Mouse (Mus musculus): ENCODE data around the gene Sp7.

DNA sequence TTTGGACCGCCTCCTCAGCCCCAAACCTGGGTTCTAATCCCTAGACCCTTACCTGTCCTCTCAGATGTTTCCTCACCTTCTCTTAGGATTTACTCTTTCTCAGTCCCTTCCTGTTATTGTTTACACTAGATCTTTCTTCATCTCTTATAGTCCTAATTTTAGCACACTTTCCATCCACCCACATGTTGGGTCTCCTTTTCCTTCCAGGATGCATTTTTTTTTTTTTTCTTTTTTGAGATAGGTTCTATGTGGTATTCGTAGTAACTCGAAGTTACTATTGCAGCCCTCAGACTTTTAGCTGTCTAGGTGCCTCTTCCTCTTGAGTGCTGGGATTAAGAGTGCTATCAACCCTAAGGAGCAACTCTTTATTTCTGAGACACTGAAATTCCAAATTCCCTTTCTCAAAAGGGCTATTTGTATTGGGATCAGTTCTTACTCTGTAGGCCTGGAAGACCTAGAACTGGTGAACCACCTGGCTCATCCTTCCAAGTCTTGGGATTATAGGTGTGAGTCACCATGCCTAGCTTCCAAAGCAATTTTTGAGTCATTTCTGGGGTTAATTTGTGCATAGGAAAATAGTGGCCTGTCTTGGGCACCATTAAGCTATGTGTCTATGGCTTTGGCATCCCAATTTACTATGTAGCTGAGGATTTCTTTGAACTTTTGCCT, 40.1 kb upstream of the Sp7 start:
- TF ChIP-seq CTCF (IDR thresholded peaks at IDR 0.05): no peak
- no peak for TF ChIP-seq EP300 (IDR thresholded peaks at IDR 0.05)

Data from lung, postnatal 0 days (tissue).